ENCODE assay signal across 10 mouse cellular contexts in the genomic region with DNA sequence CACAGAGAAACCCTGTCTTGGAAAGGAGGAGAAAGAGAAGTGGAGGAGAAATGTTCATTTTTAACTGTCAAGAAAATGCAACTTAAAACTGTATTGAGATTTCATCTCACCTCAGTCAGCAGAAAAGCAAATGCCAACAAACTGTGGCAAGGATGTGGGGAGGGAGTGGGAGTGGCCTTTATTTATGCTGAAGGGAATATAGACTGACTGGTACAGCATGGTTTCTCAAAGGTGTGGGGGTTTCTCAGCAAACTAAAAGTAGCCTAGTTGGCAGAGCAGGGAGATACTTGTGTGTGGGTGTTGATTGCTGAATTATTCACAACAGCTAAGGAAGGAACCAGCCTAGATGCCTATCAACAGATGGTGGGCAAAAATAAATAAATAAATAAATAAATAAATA.
"Had no signal": no experiment of that assay in that cellular context is flagged by ENCODE, and none has a peak within 500 bp of the region (broad histone marks: within the 10 kb centered on the region; RNA-seq: fewer than 3 reads in every experiment).

No protein-coding gene starts in this region.

- ATAC-seq: liver, postnatal 0 days; lung, postnatal 0 days; midbrain, embryonic 15.5 days had no signal

- DNase-seq: kidney, adult 9 months; kidney, postnatal 14 days; layer of hippocampus, postnatal 36 days; liver, postnatal 0 days; lung, embryonic 14.5 days; thymus, adult 18-20 months; thymus, postnatal 14 days; thymus, postnatal 4 days had no signal
